Mouse (Mus musculus) liver, postnatal 0 days (tissue): ENCODE results near the gene Tfcp2. TPM values are rescaled to one million over a fixed set of nuclear protein-coding genes. Genes with fewer than 3 reads are reported as not detected.

Source experiments
- ATAC-seq: fragments of 200-750 bp; cut with Nextera tagmentation; 2 replicates; pipeline ENCODE4 v1.8.0; 2017; ENCODE audit warnings: mild to moderate bottlenecking, moderate library complexity
- DNase-seq: peaks from one replicate; pipeline ENCODE4 v3.0.0-alpha.2; 2016
- H3K27ac ChIP-seq: fragments of 300-500 bp; sonication (generic); 2 replicates; pipeline ENCODE4 v1.5.1; 2014; ENCODE audit warnings: antibody characterized with exemption, moderate library complexity, mild to moderate bottlenecking, low read depth
- H3K27me3 ChIP-seq: fragments of 300-500 bp; sonication (generic); 2 replicates; pipeline ENCODE4 v1.6.1; 2014; ENCODE audit warnings: low read length, control low read depth, mixed read lengths; ENCODE audit not compliant: insufficient read depth
- H3K36me3 ChIP-seq: fragments of 300-500 bp; sonication (generic); replicated peaks from 2 replicates; pipeline ENCODE4 v1.6.1; 2014; ENCODE audit warnings: mild to moderate bottlenecking, control low read depth, low read length, moderate library complexity, mixed read lengths; ENCODE audit not compliant: insufficient read depth
- H3K4me1 ChIP-seq: fragments of 300-500 bp; sonication (generic); 2 replicates; pipeline ENCODE4 v1.6.1; 2014; ENCODE audit warnings: antibody characterized with exemption, mild to moderate bottlenecking, control low read depth; ENCODE audit not compliant: insufficient read depth
- H3K4me2 ChIP-seq: fragments of 300-500 bp; sonication (generic); 2 replicates; pipeline ENCODE4 v1.6.1; 2014; ENCODE audit warnings: low read depth, mild to moderate bottlenecking, low read length, moderate library complexity, mixed read lengths
- H3K4me3 ChIP-seq: fragments of 300-500 bp; sonication (generic); 2 replicates; pipeline ENCODE4 v1.5.1; 2014; ENCODE audit warnings: low read depth, low read length
- H3K9ac ChIP-seq: fragments of 300-500 bp; sonication (generic); replicated peaks from 2 replicates; pipeline ENCODE4 v1.6.1; 2014; ENCODE audit warnings: mild to moderate bottlenecking, moderate library complexity
- H3K9me3 ChIP-seq: fragments of 300-500 bp; sonication (generic); 2 replicates; pipeline ENCODE4 v1.6.1; 2016; ENCODE audit warnings: mild to moderate bottlenecking, control low read depth, low read length, mixed read lengths
- CTCF ChIP-seq: sonication (generic); IDR thresholded peaks from 2 replicates; pipeline ENCODE4 v1.5.1; 2016; ENCODE audit warnings: antibody characterized with exemption, low read depth
- EP300 ChIP-seq: IDR thresholded peaks from 2 replicates; pipeline ENCODE4 v1.6.1; 2016; ENCODE audit warnings: antibody characterized with exemption, low read depth, mild to moderate bottlenecking
- WGBS: fragments of 180-500 bp; shearing (Covaris S2); extraction: QIAGEN DNeasy Blood & Tissue Kit; methylation state at CpG from one replicate; pipeline ENCODE4 v1.1.7; 2014; ENCODE audit not compliant: insufficient replicate concordance; 5-methylcytosine and 5-hydroxymethylcytosine counted together
- polyA plus RNA-seq: library from polyadenylated mRNA; unstranded; fragments of >200 nt; fragmentation: Nextera tagmentation; extraction: Ambion mirVana; gene quantifications from 2 replicates; pipeline ENCODE4 v1.2.1, GENCODE M21; 2015

Gene Tfcp2
- polyA plus RNA-seq, result 4.0 TPM in 2 replicates

GRCm38 (mm10) chr15:100551326-100552307 lies at the start of gene Tfcp2:
TSS of gene Tfcp2 (minus strand) at chr15:100552008.
- ATAC-seq, result peak; percentile 98
- H3K4me3 ChIP-seq, result peak within 1 kb of the TSS; percentile 91
- peak within 1 kb of the TSS; percentile 96 for H3K4me2 ChIP-seq
- peak; percentile 98 for DNase-seq
- no peaks in the 10 kb centered on the region for H3K36me3 ChIP-seq
- H3K4me1 ChIP-seq, result 0 out of 2 replicates have a peak, but pooled peaks cover 7% of the 10 kb centered on the region
- no peaks in the 10 kb centered on the region for H3K9me3 ChIP-seq
- H3K27ac ChIP-seq, result peak within 1 kb of the TSS; percentile 94
- TF ChIP-seq CTCF (no peak), EP300 (peak; percentile 81)
- WGBS, result under 1% methylated on average over 84 of the region's 84 CpGs
- H3K27me3 ChIP-seq, result no peaks in the 10 kb centered on the region
- peak within 1 kb of the TSS; percentile 83 for H3K9ac ChIP-seq

DNA sequence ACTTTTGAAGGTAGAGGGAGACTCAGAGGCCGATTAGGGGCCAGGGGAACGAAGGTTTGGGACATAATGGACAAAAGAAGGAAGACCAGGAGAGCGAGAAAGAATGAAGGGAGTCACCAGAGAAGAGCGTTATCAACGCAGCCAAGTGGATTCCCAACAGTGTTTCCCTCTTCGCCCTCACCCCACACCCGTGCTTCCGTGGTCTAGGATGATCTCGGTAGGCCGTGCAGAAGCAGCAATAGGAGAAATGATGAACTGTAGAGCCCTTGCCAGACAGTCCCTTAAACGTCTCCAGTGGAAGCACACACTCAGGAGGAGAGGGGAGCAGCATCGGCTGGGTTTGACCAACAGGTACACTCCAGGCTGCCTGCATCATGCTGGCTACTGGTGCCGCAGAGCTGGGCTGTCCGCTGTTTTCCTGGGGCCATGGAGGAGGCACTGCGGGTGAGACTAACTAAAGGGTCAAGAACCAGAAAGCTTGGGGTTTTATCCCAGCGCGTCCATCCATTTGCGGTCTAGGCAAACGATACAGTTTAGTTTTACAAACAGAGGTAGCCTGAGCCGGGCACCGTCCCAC lies 49.0 kb upstream of the Tfcp2 start:
- 23% methylated on average over 21 of the region's 21 CpGs for WGBS
- Histone ChIP-seq H3K9me3 (no peaks in the 10 kb centered on the region), H3K9ac (no peak overlapping the region), H3K27ac (no peak overlapping the region), H3K4me2 (peak overlapping the region; percentile 97), H3K27me3 (peaks cover 31% of the 10 kb centered on the region), H3K4me3 (peak overlapping the region; percentile 69), H3K36me3 (no peaks in the 10 kb centered on the region), H3K4me1 (peaks cover 10% of the 10 kb centered on the region)
- DNase-seq (no peak), ATAC-seq (no peak)
- no peak for TF ChIP-seq EP300
- TF ChIP-seq CTCF, result 0 out of 2 replicates have a peak, but pooled peaks have one; percentile 3

DNA sequence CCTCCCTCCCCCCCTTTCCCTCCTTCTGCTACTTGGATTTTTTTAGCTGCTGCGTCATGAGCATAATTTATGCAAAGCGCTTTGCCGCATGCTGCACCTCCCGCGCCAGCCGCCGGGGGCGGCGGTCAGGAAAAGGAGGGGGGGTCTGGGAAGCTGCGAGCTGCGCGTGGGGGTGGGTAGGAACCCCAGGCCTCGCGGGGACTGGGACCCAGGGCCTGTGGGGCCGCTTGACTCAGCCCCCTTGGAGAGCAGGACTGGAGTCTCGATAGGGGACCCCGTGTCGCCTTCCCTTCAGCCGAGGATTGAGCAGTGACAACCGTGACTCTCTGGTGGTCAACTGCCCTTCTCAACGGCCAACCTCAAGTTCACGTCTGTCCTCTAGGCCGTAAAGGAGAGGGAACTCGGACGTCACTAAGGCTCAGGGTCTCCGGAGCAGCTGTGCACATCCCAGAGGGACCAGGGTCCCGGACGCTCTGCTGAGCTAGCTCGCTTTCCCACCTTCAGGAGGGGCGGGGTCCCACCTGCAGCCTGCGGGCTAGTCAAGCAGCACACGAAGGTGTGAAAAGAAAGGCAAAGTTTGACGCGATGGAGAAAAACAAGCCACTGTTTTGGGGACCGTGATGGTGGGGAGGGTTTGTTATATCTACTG lies 48.4 kb upstream of the Tfcp2 start:
- Histone ChIP-seq H3K4me2 (peak overlapping the region; percentile 97), H3K4me1 (peaks cover 10% of the 10 kb centered on the region), H3K27ac (peak overlapping the region; percentile 55), H3K9ac (peak overlapping the region; percentile 76), H3K4me3 (peak overlapping the region; percentile 69), H3K9me3 (no peaks in the 10 kb centered on the region), H3K36me3 (no peaks in the 10 kb centered on the region), H3K27me3 (peaks cover 31% of the 10 kb centered on the region)
- no peak for TF ChIP-seq EP300
- TF ChIP-seq CTCF, result peak; percentile 59
- DNase-seq (peak; percentile 69), ATAC-seq (peak; percentile 73)
- 6% methylated on average over 35 of the region's 35 CpGs for WGBS

DNA sequence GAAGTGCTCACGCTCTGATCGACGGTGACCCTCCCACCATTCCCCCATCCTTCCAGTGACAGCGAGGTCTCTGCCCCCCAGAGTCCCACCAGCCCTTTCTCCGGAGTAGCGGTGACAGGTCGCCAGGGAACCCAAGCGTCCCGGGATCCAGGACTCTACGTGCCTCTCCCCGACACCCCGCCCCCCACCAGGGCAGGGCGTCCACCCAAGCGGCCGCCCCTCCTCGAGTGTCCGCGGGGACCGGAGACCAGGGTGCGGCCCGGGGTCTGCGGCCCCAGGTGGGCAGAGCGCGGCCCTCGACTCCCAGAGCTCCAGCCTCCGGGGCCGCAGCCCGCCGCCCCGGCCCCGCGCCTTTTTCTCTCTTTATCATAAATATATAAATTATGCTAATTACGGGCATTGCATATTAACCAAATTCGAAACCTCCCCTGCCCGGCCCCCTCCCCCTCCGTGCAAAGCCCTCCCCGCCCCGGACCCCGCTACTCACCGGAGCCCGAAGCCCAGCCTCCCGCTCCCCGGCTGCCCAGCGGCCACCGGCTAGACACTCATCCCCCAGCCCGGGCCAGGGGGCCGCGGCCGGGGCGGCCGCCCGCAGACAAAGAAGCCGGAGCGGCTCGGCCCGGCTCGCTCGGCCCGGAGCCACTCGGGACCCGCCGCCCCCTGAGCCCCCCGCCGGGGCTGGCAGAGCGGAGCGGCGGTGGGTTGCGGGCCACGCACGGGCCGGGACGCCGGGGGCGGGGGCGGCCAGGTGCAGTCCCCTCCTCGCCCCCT lies 47.7 kb upstream of the Tfcp2 start, which contains the start of gene Pou6f1:
TSS of gene Pou6f1 (minus strand) at position 709 of the 771 bp plus-strand sequence.
- peak; percentile 42 for DNase-seq
- Histone ChIP-seq H3K9me3 (no peaks in the 10 kb centered on the region), H3K4me2 (peak within 1 kb of the TSS; percentile 97), H3K27me3 (peaks cover 31% of the 10 kb centered on the region), H3K4me3 (peak within 1 kb of the TSS; percentile 69), H3K36me3 (no peaks in the 10 kb centered on the region), H3K27ac (peak within 1 kb of the TSS; percentile 55), H3K4me1 (peaks cover 10% of the 10 kb centered on the region), H3K9ac (peak within 1 kb of the TSS; percentile 76)
- ATAC-seq, result peak; percentile 60
- TF ChIP-seq EP300 (no peak), CTCF (no peak)
- under 1% methylated on average over 71 of the region's 76 CpGs for WGBS

- Histone ChIP-seq H3K9ac (peak overlapping the region; percentile 76), H3K9me3 (no peaks in the 10 kb centered on the region), H3K4me1 (peaks cover 10% of the 10 kb centered on the region), H3K36me3 (no peaks in the 10 kb centered on the region), H3K4me3 (peak overlapping the region; percentile 69), H3K27ac (peak overlapping the region; percentile 55; the same call in 1 of the 2 replicates), H3K4me2 (peak overlapping the region; percentile 97), H3K27me3 (peaks cover 31% of the 10 kb centered on the region)
- peak; percentile 26; the same call in 1 of the 2 replicates for ATAC-seq
- DNase-seq, result peak; percentile 34
- TF ChIP-seq CTCF, result no peak
- TF ChIP-seq EP300, result no peak
- 3% methylated on average over 12 of the region's 12 CpGs for WGBS
Observed at GRCm38 (mm10) chr15:100598883-100599275, 47.1 kb upstream of the Tfcp2 start.
